24 mouse cellular contexts compared by ENCODE assay signal in the genomic region with DNA sequence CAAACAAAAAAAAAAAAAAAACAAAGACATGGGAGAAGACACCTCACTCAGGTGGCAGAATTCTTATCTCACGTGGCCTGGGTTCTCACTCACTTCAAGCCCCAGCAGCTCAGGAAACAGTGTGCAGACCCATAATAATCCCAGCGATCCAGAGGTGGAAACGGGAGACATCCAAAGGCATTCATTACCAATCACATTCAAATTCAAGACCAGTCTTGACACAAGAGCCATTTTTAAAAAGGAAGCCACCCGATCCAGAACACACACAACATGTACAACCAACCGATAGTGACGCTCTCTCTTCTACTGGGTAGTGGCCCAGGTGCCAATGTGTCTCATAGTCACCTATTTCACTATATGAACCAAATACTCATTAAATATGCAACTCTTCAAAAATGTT.
"Had no signal": no experiment of that assay in that cellular context is flagged by ENCODE, and none has a peak within 500 bp of the region (broad histone marks: within the 10 kb centered on the region; RNA-seq: fewer than 3 reads in every experiment).

No protein-coding gene starts in this region.

- H3K4me3 ChIP-seq: gastrocnemius, adult 2 months; heart, embryonic 12.5 days; hindbrain, embryonic 13.5 days; hindbrain, embryonic 15.5 days; kidney, embryonic 15.5 days; left cerebral cortex, adult 2 months; limb, embryonic 13.5 days; limb, embryonic 15.5 days; liver, embryonic 12.5 days had no signal

- H3K36me3 ChIP-seq: heart, embryonic 10.5 days; heart, embryonic 12.5 days; hindbrain, embryonic 13.5 days; hindbrain, embryonic 15.5 days; kidney, embryonic 15.5 days; limb, embryonic 13.5 days; limb, embryonic 15.5 days; liver, embryonic 12.5 days had no signal

- DNase-seq: gastrocnemius, adult 2 months; gastrocnemius, postnatal 10 days; gastrocnemius, postnatal 36 days; heart, adult 18-20 months; heart, postnatal 14 days; heart, postnatal 36 days; kidney, adult 11 months; kidney, adult 2 months; kidney, adult 9 months; kidney, postnatal 14 days; kidney, postnatal 36 days; layer of hippocampus, adult 9-11 months had no signal

- H3K27me3 ChIP-seq: heart, embryonic 12.5 days; hindbrain, embryonic 13.5 days; hindbrain, embryonic 15.5 days; kidney, embryonic 15.5 days; limb, embryonic 13.5 days; limb, embryonic 15.5 days; liver, embryonic 12.5 days had no signal

- ATAC-seq: hindbrain, postnatal 0 days; liver, embryonic 12.5 days had no signal

- H3K27ac ChIP-seq: hindbrain, embryonic 13.5 days; hindbrain, embryonic 15.5 days; hindbrain, postnatal 0 days; kidney, embryonic 15.5 days; kidney, postnatal 0 days; left cerebral cortex, adult 2 months; limb, embryonic 13.5 days; liver, embryonic 12.5 days; liver, embryonic 14.5 days had no signal

- H3K9me3 ChIP-seq: heart, embryonic 10.5 days; hindbrain, embryonic 13.5 days; hindbrain, embryonic 15.5 days; kidney, embryonic 15.5 days; limb, embryonic 13.5 days; limb, embryonic 15.5 days; liver, embryonic 12.5 days had no signal
